Mouse (Mus musculus): ENCODE measurements around the gene Ackr3.

The Ackr3 gene

GRCm38 (mm10) chr1:90238095-90238888, 34.5 kb downstream of the Ackr3 start:
- ChIA-PET POLR2A (interaction anchor here in 1 of 4 experiments (0.9 kb wide), 1 partner anchor 22 kb away, joined by 3 read pairs; no protein-coding TSS in a partner anchor), CTCF (no interaction called here)

GRCm38 (mm10) chr1:90239336-90240225, 35.8 kb downstream of the Ackr3 start:
- POLR2A ChIA-PET = interaction anchor here in 1 of 4 experiments (0.9 kb wide), 1 partner anchor 23 kb away, joined by 3 read pairs; no protein-coding TSS in a partner anchor
- CTCF ChIA-PET = no interaction called here

- ChIA-PET CTCF (no interaction called here), POLR2A (no interaction called here)
Measured at GRCm38 (mm10) chr1:90240287-90240686, 36.5 kb downstream of the Ackr3 start.

GRCm38 (mm10) chr1:90242444-90242989, 38.7 kb downstream of the Ackr3 start:
- CTCF ChIA-PET = no interaction called here
- POLR2A ChIA-PET = interaction anchor here in 1 of 4 experiments (1.1 kb wide), 1 partner anchor 11 kb away, joined by 3 read pairs; no protein-coding TSS in a partner anchor

GRCm38 (mm10) chr1:90244537-90244936, 40.8 kb downstream of the Ackr3 start:
- CTCF ChIA-PET = no interaction called here
- POLR2A ChIA-PET = interaction anchor here in 1 of 4 experiments (1.3 to 2.2 kb wide), 2 partner anchors 20 to 40 kb away, joined by 3 to 7 read pairs; no protein-coding TSS in a partner anchor

- ChIA-PET CTCF (interaction anchor here in 3 of 4 experiments (0.5 to 0.6 kb wide), 4 partner anchors 53 to 195 kb away, joined by 3 to 7 read pairs (median 3); no protein-coding TSS in a partner anchor), POLR2A (interaction anchor here in 1 of 4 experiments (1.3 kb wide), 1 partner anchor 21 kb away, joined by 3 read pairs; no protein-coding TSS in a partner anchor)
Measured at GRCm38 (mm10) chr1:90245533-90245932, 41.8 kb downstream of the Ackr3 start.

- CTCF ChIA-PET = no interaction called here
- POLR2A ChIA-PET = interaction anchor here in 2 of 4 experiments (1.1 to 1.3 kb wide), 3 partner anchors 22 to 43 kb away, joined by 3 to 5 read pairs (median 3); partner anchors contain the start of gene Ackr3 (in 1 of the 2)
Measured at GRCm38 (mm10) chr1:90246035-90246434, 42.3 kb downstream of the Ackr3 start.

GRCm38 (mm10) chr1:90246800-90247199, 43.0 kb downstream of the Ackr3 start:
- ChIA-PET POLR2A (interaction anchor here in 3 of 4 experiments (0.6 to 1.2 kb wide), 3 partner anchors 43 to 325 kb away, joined by 3 to 6 read pairs (median 5); partner anchors contain the start of gene Ackr3 (in 1 of the 3)), CTCF (interaction anchor here in 1 of 4 experiments (0.6 kb wide), 1 partner anchor 308 kb away, joined by 3 read pairs; no protein-coding TSS in a partner anchor)

- CTCF ChIA-PET = interaction anchor here in 1 of 4 experiments (0.6 kb wide), 1 partner anchor 308 kb away, joined by 3 read pairs; no protein-coding TSS in a partner anchor
- POLR2A ChIA-PET = interaction anchor here in 3 of 4 experiments (0.6 to 1.2 kb wide), 5 partner anchors 43 to 325 kb away, joined by 3 to 6 read pairs (median 5); partner anchors contain the start of gene Ackr3 (in 2 of the 3)
Measured at GRCm38 (mm10) chr1:90247234-90247633, 43.5 kb downstream of the Ackr3 start.

- CTCF ChIA-PET = interaction anchor here in 2 of 4 experiments (1.0 to 2.6 kb wide), 3 partner anchors 343 to 345 kb away, joined by 3 to 10 read pairs (median 3); no protein-coding TSS in a partner anchor
- POLR2A ChIA-PET = interaction anchor here in 2 of 4 experiments (0.6 to 4.3 kb wide), 6 partner anchors 9 to 367 kb away, joined by 3 to 31 read pairs (median 5); partner anchors contain the start of gene Ackr3 (in 2 of the 2)
Measured at GRCm38 (mm10) chr1:90247756-90248541, 44.2 kb downstream of the Ackr3 start.

- POLR2A ChIA-PET = interaction anchor here in 3 of 4 experiments (0.6 to 4.3 kb wide), 10 partner anchors 8 to 369 kb away, joined by 3 to 31 read pairs (median 4); partner anchors contain the start of gene Ackr3 (in 2 of the 3)
- CTCF ChIA-PET = interaction anchor here in 2 of 4 experiments (1.0 to 2.6 kb wide), 3 partner anchors 89 to 343 kb away, joined by 3 to 10 read pairs (median 3); no protein-coding TSS in a partner anchor
Measured at GRCm38 (mm10) chr1:90248966-90249735, 45.4 kb downstream of the Ackr3 start.

- ChIA-PET CTCF (interaction anchor here in 2 of 4 experiments (0.5 to 2.6 kb wide), 2 partner anchors 70 to 340 kb away, joined by 5 to 10 read pairs; no protein-coding TSS in a partner anchor), POLR2A (interaction anchor here in 3 of 4 experiments (0.6 to 4.3 kb wide), 9 partner anchors 8 to 238 kb away, joined by 3 to 31 read pairs (median 4); partner anchors contain the start of gene Ackr3 (in 1 of the 3))
Measured at GRCm38 (mm10) chr1:90250419-90250818, 46.6 kb downstream of the Ackr3 start.

- POLR2A ChIA-PET = interaction anchor here in 3 of 4 experiments (0.6 to 4.3 kb wide), 3 partner anchors 47 to 48 kb away, joined by 3 to 31 read pairs (median 4); partner anchors contain the start of gene Ackr3 (in 1 of the 3)
- CTCF ChIA-PET = no interaction called here
Measured at GRCm38 (mm10) chr1:90251156-90251555, 47.4 kb downstream of the Ackr3 start.

GRCm38 (mm10) chr1:90253465-90253864, 49.7 kb downstream of the Ackr3 start:
- ChIA-PET POLR2A (interaction anchor here in 1 of 4 experiments (0.5 to 1.2 kb wide), 2 partner anchors 50 to 285 kb away, joined by 3 read pairs; no protein-coding TSS in a partner anchor), CTCF (no interaction called here)

- ChIA-PET CTCF (interaction anchor here in 1 of 4 experiments (0.7 kb wide), 1 partner anchor 94 kb away, joined by 4 read pairs; no protein-coding TSS in a partner anchor), POLR2A (interaction anchor here in 1 of 4 experiments (0.6 to 1.3 kb wide), 5 partner anchors 9 to 267 kb away, joined by 3 to 4 read pairs (median 3); no protein-coding TSS in a partner anchor)
Measured at GRCm38 (mm10) chr1:90258253-90258887, 54.6 kb downstream of the Ackr3 start.

Data from embryonic stem cell, embryonic (primary cell).